Mouse (Mus musculus) ES-Bruce4 (cell line): ENCODE measurements around the gene Msh2. TPM values are rescaled to one million over a fixed set of nuclear protein-coding genes. Genes with fewer than 3 reads are reported as not detected.
A peak's percentile ranks its signal among the peaks of the same experiment; 100 is the strongest.

Experiments
- H3K27ac ChIP-seq: 2 replicates; pipeline ENCODE4 v1.5.1; 2012; ENCODE audit warnings: low read length, inconsistent platforms; ENCODE audit not compliant: insufficient read depth
- H3K27me3 ChIP-seq: 2 replicates; pipeline ENCODE4 v1.6.1; 2012; ENCODE audit warnings: mild to moderate bottlenecking, low read length, inconsistent platforms; ENCODE audit not compliant: control insufficient read depth, poor library complexity, insufficient read depth, severe bottlenecking
- H3K36me3 ChIP-seq: 2 replicates; pipeline ENCODE4 v1.6.1; 2012; ENCODE audit warnings: inconsistent platforms, mild to moderate bottlenecking, low read length, moderate library complexity; ENCODE audit not compliant: control insufficient read depth, poor library complexity, insufficient read depth, severe bottlenecking
- H3K4me1 ChIP-seq: one replicate; pipeline ENCODE4 v1.8.1; 2011; ENCODE audit warnings: low read length; ENCODE audit not compliant: control insufficient read depth, insufficient read depth
- H3K4me3 ChIP-seq: 2 replicates; pipeline ENCODE4 v1.5.1; 2011; ENCODE audit warnings: low read depth, mild to moderate bottlenecking, low read length
- H3K9ac ChIP-seq: 2 replicates; pipeline ENCODE4 v1.6.1; 2012; ENCODE audit warnings: low read depth, mild to moderate bottlenecking, inconsistent platforms; ENCODE audit not compliant: poor library complexity, severe bottlenecking
- H3K9me3 ChIP-seq: replicated peaks from 2 replicates; pipeline ENCODE4 v1.6.1; 2012; ENCODE audit warnings: mild to moderate bottlenecking, low read length, inconsistent platforms; ENCODE audit not compliant: control insufficient read depth, poor library complexity, insufficient read depth, severe bottlenecking
- CTCF ChIP-seq: IDR thresholded peaks from one replicate; pipeline ENCODE4 v1.8.1; 2011; ENCODE audit warnings: low read depth, low read length
- EP300 ChIP-seq: IDR thresholded peaks from 2 replicates; pipeline ENCODE4 v1.6.1; 2011; ENCODE audit warnings: low read depth, low read length; ENCODE audit not compliant: insufficient read depth
- POLR2A ChIP-seq: IDR thresholded peaks from one replicate; pipeline ENCODE4 v1.8.1; 2011; ENCODE audit warnings: low read length; ENCODE audit not compliant: insufficient read depth
- polyA plus RNA-seq: library from polyadenylated mRNA; stranded (reverse); fragments of >200 nt; gene quantifications from 2 replicates; pipeline ENCODE4 v1.2.4, GENCODE M21; 2011; ENCODE audit warnings: low read depth; ENCODE audit not compliant: missing spikeins, insufficient read depth, insufficient read length

The Msh2 gene
- polyA plus RNA-seq, 1 experiment: 405 TPM

DNA sequence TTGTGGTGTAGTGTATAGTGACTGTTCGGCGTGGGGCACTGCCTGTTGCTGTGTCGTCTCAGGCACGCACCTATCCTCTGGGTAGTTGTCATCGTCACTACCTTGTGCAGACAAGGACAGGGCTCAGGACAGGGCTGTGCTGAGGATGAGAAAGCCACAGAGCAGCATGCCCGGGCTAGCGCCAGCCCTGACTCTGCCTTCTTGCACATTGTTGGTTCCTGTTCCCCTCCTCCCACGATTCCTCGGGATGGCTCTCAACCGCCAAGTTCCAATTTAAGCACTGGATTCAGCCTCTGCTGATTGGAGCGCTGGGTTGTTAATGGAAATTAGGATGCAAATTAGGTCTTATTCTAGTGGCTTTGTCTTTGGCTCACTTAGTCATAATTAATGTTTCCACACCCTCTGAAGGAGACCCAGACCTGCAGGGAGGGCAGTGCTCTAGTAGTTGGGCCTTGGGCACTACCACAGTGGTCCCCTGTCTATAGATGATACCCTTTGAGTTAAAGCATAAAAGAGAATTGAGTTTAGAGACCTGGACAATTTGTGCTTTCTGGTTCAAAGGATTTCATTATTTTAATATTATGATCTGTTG, 23.8 kb downstream of the Msh2 start:
- H3K27ac ChIP-seq: peak overlapping the region; percentile 96
- H3K9me3 ChIP-seq: no peaks in the 10 kb centered on the region
- peaks cover 9% of the 10 kb centered on the region for H3K4me1 ChIP-seq
- TF ChIP-seq EP300 (peak; percentile 94), POLR2A (no peak), CTCF (no peak)
- H3K27me3 ChIP-seq: no peaks in the 10 kb centered on the region
- peaks cover 39% of the 10 kb centered on the region for H3K36me3 ChIP-seq
- peak overlapping the region; percentile 61 for H3K9ac ChIP-seq
- no peak overlapping the region for H3K4me3 ChIP-seq

DNA sequence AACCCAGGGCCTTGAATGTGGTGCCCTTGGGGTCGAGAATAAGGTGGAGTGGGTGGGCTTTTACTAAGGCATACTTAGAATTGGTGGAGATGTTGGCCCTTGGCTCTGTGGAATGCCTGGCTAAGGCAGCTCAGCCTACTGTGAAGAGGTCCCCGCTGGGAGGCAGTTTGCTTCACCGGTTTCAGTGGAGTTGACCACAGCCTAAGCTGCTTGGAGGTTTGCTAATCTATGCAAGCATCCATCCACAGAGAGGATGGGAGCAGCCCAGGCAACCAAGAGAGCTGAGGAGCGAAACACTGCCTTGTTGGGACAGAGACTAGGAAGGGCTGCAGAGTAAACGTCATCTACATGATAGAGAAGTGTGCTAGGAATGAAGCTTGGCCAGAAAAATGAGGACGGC, 24.7 kb downstream of the Msh2 start:
- Histone ChIP-seq H3K4me1 (peaks cover 9% of the 10 kb centered on the region), H3K9me3 (no peaks in the 10 kb centered on the region), H3K9ac (no peak overlapping the region), H3K4me3 (no peak overlapping the region), H3K36me3 (peaks cover 40% of the 10 kb centered on the region), H3K27me3 (no peaks in the 10 kb centered on the region), H3K27ac (peak overlapping the region; percentile 58)
- TF ChIP-seq CTCF: no peak
- TF ChIP-seq POLR2A: no peak
- no peak for TF ChIP-seq EP300

DNA sequence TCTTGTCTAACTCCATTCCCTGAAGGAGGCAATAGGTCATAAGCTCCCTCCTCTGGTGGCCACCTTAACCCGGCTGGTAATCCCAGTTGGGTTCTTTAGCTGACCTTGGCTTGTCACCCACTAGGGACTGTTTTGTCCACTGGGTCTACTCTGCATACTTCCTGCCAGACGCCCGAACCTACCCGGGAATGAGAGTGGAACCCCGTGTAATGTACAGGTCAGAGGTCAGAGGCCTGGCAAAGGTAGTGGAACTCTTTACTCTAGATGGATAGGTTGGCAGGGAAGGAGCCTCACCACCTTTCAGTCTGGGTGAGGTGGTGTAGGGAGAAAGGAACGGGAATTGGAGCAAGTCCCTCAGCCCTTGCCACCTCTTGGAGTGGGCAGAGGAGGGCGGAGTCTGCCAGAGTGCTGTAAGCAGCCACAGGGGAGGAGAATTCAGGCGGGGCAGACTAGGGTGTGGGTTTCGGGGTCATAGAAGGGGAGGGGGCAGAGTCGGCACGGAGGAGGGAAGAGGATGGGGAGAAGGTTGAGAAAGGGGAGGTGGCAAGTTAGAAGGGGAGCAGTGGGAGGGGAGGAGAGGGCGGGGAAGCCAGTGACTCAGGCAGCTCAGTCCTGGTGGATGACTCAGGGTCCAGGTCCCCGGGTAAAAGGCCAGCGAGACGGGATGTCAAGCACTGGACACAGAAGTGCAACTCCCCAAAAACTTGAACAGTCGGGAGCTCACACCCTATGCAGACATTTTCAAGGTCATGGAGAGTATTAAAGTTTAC, 27.1 kb downstream of the Msh2 start:
- no peaks in the 10 kb centered on the region for H3K9me3 ChIP-seq
- no peak overlapping the region for H3K9ac ChIP-seq
- no peak overlapping the region for H3K4me3 ChIP-seq
- TF ChIP-seq POLR2A (no peak), EP300 (no peak), CTCF (no peak)
- peaks cover 28% of the 10 kb centered on the region for H3K36me3 ChIP-seq
- H3K4me1 ChIP-seq: peaks cover 9% of the 10 kb centered on the region
- peak overlapping the region; percentile 45 for H3K27ac ChIP-seq
- H3K27me3 ChIP-seq: no peaks in the 10 kb centered on the region

DNA sequence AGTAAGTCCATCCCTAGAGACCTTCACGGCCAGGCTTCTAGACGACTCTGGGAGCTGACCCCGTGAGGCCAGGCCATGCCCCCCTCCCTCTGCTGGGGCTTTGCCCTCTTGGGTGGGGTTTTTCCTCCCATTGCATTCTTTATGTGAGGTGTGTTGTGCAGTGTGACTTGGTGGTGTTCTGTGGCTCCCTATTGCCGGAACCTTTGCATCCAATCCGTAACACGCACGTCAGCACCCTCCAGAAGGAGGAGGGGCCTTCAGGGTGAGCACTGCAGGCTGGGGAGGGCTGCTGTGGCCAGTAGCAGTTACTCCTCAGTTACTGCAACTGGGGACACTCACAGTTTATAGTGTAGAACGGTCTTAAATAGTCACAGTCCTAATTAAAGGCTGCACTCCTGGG, 28.0 kb downstream of the Msh2 start:
- Histone ChIP-seq H3K27ac (0 out of 2 replicates have a peak overlapping the region, but pooled peaks have one; percentile 12), H3K4me3 (no peak overlapping the region), H3K36me3 (peaks cover 25% of the 10 kb centered on the region), H3K27me3 (no peaks in the 10 kb centered on the region), H3K9ac (no peak overlapping the region), H3K9me3 (no peaks in the 10 kb centered on the region), H3K4me1 (peaks cover 9% of the 10 kb centered on the region)
- TF ChIP-seq POLR2A (no peak), CTCF (no peak), EP300 (no peak)

DNA sequence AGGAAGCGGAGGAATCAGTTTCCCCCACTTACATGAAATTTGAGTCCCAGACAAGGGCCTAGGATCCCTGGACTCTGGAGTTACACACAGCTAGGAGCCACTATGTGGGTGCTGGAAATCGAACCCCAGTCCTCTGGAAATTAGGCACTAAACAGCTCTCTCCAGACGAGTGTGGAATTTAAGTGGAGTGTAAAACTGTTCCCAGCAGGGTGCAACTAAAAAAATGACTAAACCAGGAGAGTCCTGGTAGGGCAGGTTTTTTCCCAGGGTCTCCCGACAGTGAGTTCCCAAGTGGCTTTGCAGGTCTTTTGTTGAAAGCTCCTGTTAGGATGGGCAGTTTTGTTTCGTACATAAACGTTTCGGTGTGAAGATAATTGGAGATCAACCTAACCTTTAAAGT, 52.6 kb downstream of the Msh2 start:
- Histone ChIP-seq H3K4me3 (no peak overlapping the region), H3K27me3 (no peaks in the 10 kb centered on the region), H3K27ac (no peak overlapping the region), H3K36me3 (peaks cover 45% of the 10 kb centered on the region), H3K9ac (no peak overlapping the region), H3K9me3 (no peaks in the 10 kb centered on the region), H3K4me1 (no peaks in the 10 kb centered on the region)
- TF ChIP-seq CTCF (no peak), EP300 (no peak), POLR2A (no peak)
